Mouse (Mus musculus): ENCODE measurements at regions not wholly inside any gene's neighbourhood (a gene's known extent, or its start where the extent isn't known, plus 50 kb on each side); places are given as distances from the start of the nearest gene placed in this dataset.

- WGBS: 95% methylated on average over 10 of the region's 10 CpGs
- H3K4me3 ChIP-seq: no peak overlapping the region
Measured at GRCm38 (mm10) chr13:97503955-97504739, 256.3 kb downstream of the Gm10260 start.

GRCm38 (mm10) chr13:97503391-97503790 lies 257.0 kb downstream of the Gm10260 start:
- Histone ChIP-seq H3K9me3 (no peaks in the 10 kb centered on the region), H3K4me3 (no peak overlapping the region), H3K27me3 (no peaks in the 10 kb centered on the region), H3K9ac (replicated peaks) (no peak overlapping the region), H3K4me1 (no peaks in the 10 kb centered on the region), H3K36me3 (no peaks in the 10 kb centered on the region), H3K27ac (replicated peaks) (no peak overlapping the region), H3K4me2 (replicated peaks) (no peak overlapping the region)
- no peak for ATAC-seq (ENCODE audit: low FRiP score, low read depth)
- WGBS: 84% methylated on average over 5 of the region's 5 CpGs

More at GRCm38 (mm10) chr13:97503955-97504739, 256.3 kb downstream of the Gm10260 start:
- Histone ChIP-seq H3K9me3 (no peaks in the 10 kb centered on the region), H3K27ac (replicated peaks) (no peak overlapping the region), H3K36me3 (no peaks in the 10 kb centered on the region), H3K4me1 (no peaks in the 10 kb centered on the region), H3K9ac (replicated peaks) (no peak overlapping the region), H3K27me3 (no peaks in the 10 kb centered on the region), H3K4me2 (replicated peaks) (no peak overlapping the region)
- ATAC-seq (ENCODE audit: low FRiP score, low read depth): no peak

GRCm38 (mm10) chr13:97500155-97500554 lies 259.2 kb downstream of the Enc1 start:
- no peak overlapping the region for H3K9ac ChIP-seq (replicated peaks)
- no peak overlapping the region for H3K4me3 ChIP-seq
- no peaks in the 10 kb centered on the region for H3K4me1 ChIP-seq
- no peak for ATAC-seq (ENCODE audit: low FRiP score, low read depth)
- no peaks in the 10 kb centered on the region for H3K27me3 ChIP-seq
- H3K4me2 ChIP-seq (replicated peaks): no peak overlapping the region
- no peaks in the 10 kb centered on the region for H3K36me3 ChIP-seq
- H3K9me3 ChIP-seq: no peaks in the 10 kb centered on the region
- H3K27ac ChIP-seq (replicated peaks): no peak overlapping the region
- 93% methylated on average over 8 of the region's 8 CpGs for WGBS

- 88% methylated on average over 5 of the region's 5 CpGs for WGBS
- no peaks in the 10 kb centered on the region for H3K27me3 ChIP-seq
- no peak overlapping the region for H3K9ac ChIP-seq (replicated peaks)
- no peak overlapping the region for H3K4me2 ChIP-seq (replicated peaks)
- no peaks in the 10 kb centered on the region for H3K4me1 ChIP-seq
- no peak overlapping the region for H3K27ac ChIP-seq (replicated peaks)
- H3K4me3 ChIP-seq: no peak overlapping the region
- H3K36me3 ChIP-seq: no peaks in the 10 kb centered on the region
- no peaks in the 10 kb centered on the region for H3K9me3 ChIP-seq
- ATAC-seq (ENCODE audit: low FRiP score, low read depth): no peak
Measured at GRCm38 (mm10) chr13:97498981-97499380, 258.1 kb downstream of the Enc1 start.

DNA sequence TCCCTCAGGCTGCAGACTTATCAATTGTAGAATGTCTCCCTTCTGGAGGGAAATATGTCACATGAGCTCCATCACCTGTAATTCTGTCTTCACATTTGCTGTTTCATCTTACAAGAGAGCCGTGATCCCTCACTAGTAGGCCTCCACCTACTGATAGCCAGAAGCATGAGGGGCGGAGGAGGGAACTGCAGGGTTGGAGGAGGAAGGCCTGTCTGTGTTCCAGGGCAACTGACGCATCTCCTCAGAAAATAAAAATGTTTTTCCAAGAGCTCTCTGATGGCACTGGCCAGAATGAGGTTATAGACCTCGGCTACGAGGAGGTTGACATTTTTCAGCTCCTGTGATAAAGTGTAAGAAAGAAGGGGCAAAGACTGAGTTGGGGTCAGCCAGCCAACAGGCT lies 257.0 kb downstream of the Enc1 start:
- H3K27ac ChIP-seq (replicated peaks): no peak overlapping the region
- H3K4me3 ChIP-seq: no peak overlapping the region
- peaks cover 3% of the 10 kb centered on the region; the same call in 1 of the 2 replicates for H3K4me1 ChIP-seq
- no peak overlapping the region for H3K4me2 ChIP-seq (replicated peaks)
- ATAC-seq (ENCODE audit: low FRiP score, low read depth): no peak
- H3K36me3 ChIP-seq: no peaks in the 10 kb centered on the region
- H3K27me3 ChIP-seq: no peaks in the 10 kb centered on the region
- WGBS: 92% methylated on average over 5 of the region's 5 CpGs
- no peak overlapping the region for H3K9ac ChIP-seq (replicated peaks)
- no peaks in the 10 kb centered on the region for H3K9me3 ChIP-seq

- Histone ChIP-seq H3K4me1 (peaks cover 17% of the 10 kb centered on the region; the same call in 1 of the 2 replicates), H3K27ac (replicated peaks) (no peak overlapping the region), H3K4me2 (replicated peaks) (no peak overlapping the region), H3K9me3 (no peaks in the 10 kb centered on the region), H3K9ac (replicated peaks) (no peak overlapping the region), H3K27me3 (peaks cover 7% of the 10 kb centered on the region), H3K4me3 (no peak overlapping the region), H3K36me3 (no peaks in the 10 kb centered on the region)
- ATAC-seq (ENCODE audit: low FRiP score, low read depth): no peak
- WGBS: 66% methylated on average over 2 of the region's 2 CpGs
Measured at GRCm38 (mm10) chr13:97494770-97495169, 253.9 kb downstream of the Enc1 start.

DNA sequence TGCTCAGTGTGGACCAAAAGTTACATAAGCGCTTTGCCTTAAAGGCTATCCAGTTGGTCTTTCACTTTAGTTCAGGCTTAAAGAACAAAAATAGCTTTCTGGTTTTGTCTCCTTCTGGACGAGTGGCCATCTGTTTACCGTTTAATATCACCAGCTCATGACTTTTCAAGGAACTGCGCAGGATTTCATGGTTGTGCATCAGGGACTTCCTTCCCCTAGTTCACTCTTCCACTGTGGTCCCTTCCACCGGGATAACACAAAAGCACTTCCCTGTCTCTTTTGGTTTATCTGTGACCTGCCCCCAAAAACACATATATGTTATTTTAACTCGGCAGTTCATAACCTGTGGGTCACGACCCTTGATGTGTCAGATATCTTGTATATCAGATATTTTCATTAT lies 252.9 kb downstream of the Enc1 start:
- H3K4me1 ChIP-seq: peaks cover 25% of the 10 kb centered on the region
- peaks cover 9% of the 10 kb centered on the region for H3K27me3 ChIP-seq
- H3K4me3 ChIP-seq: no peak overlapping the region
- WGBS: 90% methylated on average over 7 of the region's 7 CpGs
- H3K27ac ChIP-seq (replicated peaks): no peak overlapping the region
- no peak for ATAC-seq (ENCODE audit: low FRiP score, low read depth)
- no peaks in the 10 kb centered on the region for H3K9me3 ChIP-seq
- no peaks in the 10 kb centered on the region for H3K36me3 ChIP-seq
- no peak overlapping the region for H3K9ac ChIP-seq (replicated peaks)
- no peak overlapping the region for H3K4me2 ChIP-seq (replicated peaks)

DNA sequence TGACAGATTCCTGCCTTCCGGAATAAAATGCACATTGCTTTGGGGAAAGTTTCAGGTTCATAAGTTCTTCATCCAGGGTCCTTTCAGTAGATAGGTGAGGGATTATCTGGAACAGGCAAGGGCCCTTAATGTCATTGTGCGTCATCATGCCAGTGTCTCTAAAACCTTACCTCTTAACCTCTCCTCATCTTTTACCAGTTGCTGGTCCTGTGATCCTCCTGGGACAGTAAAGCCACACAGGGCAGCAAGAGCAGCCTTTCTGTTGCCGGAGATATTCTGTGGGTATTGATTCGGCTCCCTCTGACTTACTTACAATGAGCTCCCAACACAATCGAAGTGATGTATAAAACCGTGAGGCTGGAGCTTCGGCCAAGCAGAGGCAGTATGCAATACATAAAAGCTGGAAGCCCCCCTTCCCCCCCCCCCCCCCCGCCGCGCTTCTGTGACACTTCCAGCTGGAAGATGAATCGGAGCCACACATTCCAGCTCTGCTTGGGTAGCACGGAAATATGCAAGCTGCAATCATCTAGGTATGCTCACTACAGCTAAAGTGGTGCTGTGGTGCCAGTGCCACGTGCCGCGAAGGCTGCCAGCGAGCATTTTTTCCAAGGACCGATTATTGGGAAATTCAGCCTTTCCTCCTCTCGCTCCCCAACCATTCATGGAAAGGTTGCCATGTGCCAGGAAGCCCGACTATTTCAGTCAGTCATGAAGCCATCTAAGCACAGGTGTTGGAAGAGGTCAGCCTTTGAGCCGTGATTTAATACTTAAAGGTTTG lies 252.2 kb downstream of the Enc1 start:
- Histone ChIP-seq H3K4me3 (no peak overlapping the region), H3K4me1 (peaks cover 30% of the 10 kb centered on the region), H3K27me3 (peaks cover 9% of the 10 kb centered on the region), H3K4me2 (replicated peaks) (no peak overlapping the region), H3K27ac (replicated peaks) (no peak overlapping the region), H3K9me3 (no peaks in the 10 kb centered on the region), H3K36me3 (no peaks in the 10 kb centered on the region), H3K9ac (replicated peaks) (no peak overlapping the region)
- ATAC-seq (ENCODE audit: low FRiP score, low read depth): no peak
- 76% methylated on average over 19 of the region's 20 CpGs for whole genome bisulfite sequencing

- no peak overlapping the region for H3K9ac ChIP-seq (replicated peaks)
- no peaks in the 10 kb centered on the region for H3K36me3 ChIP-seq
- H3K4me2 ChIP-seq (replicated peaks): no peak overlapping the region
- no peak overlapping the region for H3K27ac ChIP-seq (replicated peaks)
- H3K27me3 ChIP-seq: peaks cover 9% of the 10 kb centered on the region
- no peaks in the 10 kb centered on the region for H3K9me3 ChIP-seq
- H3K4me1 ChIP-seq: peaks cover 30% of the 10 kb centered on the region
- no peak for ATAC-seq (ENCODE audit: low FRiP score, low read depth)
- 95% methylated on average over 19 of the region's 19 CpGs for WGBS
- no peak overlapping the region for H3K4me3 ChIP-seq
Measured at GRCm38 (mm10) chr13:97491865-97492847, 251.3 kb downstream of the Enc1 start.

GRCm38 (mm10) chr13:97490131-97490530 lies 249.2 kb downstream of the Enc1 start:
- Histone ChIP-seq H3K9me3 (no peaks in the 10 kb centered on the region), H3K36me3 (no peaks in the 10 kb centered on the region)
- WGBS: 80% methylated on average over 7 of the region's 7 CpGs

DNA sequence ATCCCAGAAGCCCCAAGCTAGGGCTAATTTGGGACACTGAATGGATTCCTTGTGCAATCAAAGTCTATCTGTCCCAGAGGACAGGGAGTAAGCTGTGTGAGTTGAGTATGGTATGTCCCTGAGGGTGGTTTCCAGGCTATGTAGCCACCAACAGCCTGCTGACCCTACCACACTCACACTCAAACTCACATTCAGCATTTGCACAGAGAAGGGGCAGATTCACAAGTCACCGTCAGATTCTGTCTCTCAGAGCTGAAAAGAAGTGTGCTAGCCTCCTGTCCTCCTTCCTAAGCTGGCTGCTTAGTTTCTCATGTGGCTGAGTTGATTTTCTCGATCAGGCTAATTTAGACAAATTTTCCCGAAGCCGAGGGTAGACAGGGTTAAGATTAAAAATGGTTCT lies 248.8 kb downstream of the Enc1 start:
- Histone ChIP-seq H3K4me2 (replicated peaks) (no peak overlapping the region), H3K9me3 (no peaks in the 10 kb centered on the region), H3K4me1 (peaks cover 30% of the 10 kb centered on the region), H3K36me3 (no peaks in the 10 kb centered on the region), H3K27ac (replicated peaks) (no peak overlapping the region), H3K4me3 (no peak overlapping the region), H3K9ac (replicated peaks) (no peak overlapping the region), H3K27me3 (peaks cover 16% of the 10 kb centered on the region)
- WGBS: 83% methylated on average over 4 of the region's 4 CpGs
- ATAC-seq (ENCODE audit: low FRiP score, low read depth): no peak

More at GRCm38 (mm10) chr13:97490131-97490530, 249.2 kb downstream of the Enc1 start:
- Histone ChIP-seq H3K4me3 (no peak overlapping the region), H3K27me3 (peaks cover 11% of the 10 kb centered on the region), H3K9ac (replicated peaks) (no peak overlapping the region), H3K4me2 (replicated peaks) (no peak overlapping the region), H3K4me1 (peaks cover 30% of the 10 kb centered on the region), H3K27ac (replicated peaks) (no peak overlapping the region)
- no peak for ATAC-seq (ENCODE audit: low FRiP score, low read depth)
